Mouse (Mus musculus) intestine, postnatal 0 days (tissue): ENCODE results near the gene Zbtb34. TPM values are rescaled to one million over a fixed set of nuclear protein-coding genes. Genes with fewer than 3 reads are reported as not detected.

Experiments
- ATAC-seq: fragments of 200-750 bp; cut with Nextera tagmentation; 2 replicates; pipeline ENCODE4 v1.8.0; 2017; ENCODE audit warnings: mild to moderate bottlenecking, moderate TSS enrichment, moderate library complexity
- H3K27ac ChIP-seq: fragments of 300-500 bp; sonication (generic); 2 replicates; pipeline ENCODE4 v1.5.1; 2014; ENCODE audit warnings: mild to moderate bottlenecking, low read depth, low read length, moderate library complexity
- H3K27me3 ChIP-seq: fragments of 300-500 bp; sonication (generic); replicated peaks from 2 replicates; pipeline ENCODE4 v1.6.1; 2014; ENCODE audit warnings: low read length, mixed read lengths; ENCODE audit not compliant: control insufficient read depth, insufficient read depth
- H3K36me3 ChIP-seq: fragments of 300-500 bp; sonication (generic); 2 replicates; pipeline ENCODE4 v1.6.1; 2014; ENCODE audit warnings: mild to moderate bottlenecking, moderate library complexity; ENCODE audit not compliant: control insufficient read depth, insufficient read depth
- H3K4me1 ChIP-seq: fragments of 300-500 bp; sonication (generic); replicated peaks from 2 replicates; pipeline ENCODE4 v1.6.1; 2014; ENCODE audit warnings: antibody characterized with exemption, low read length, mixed read lengths; ENCODE audit not compliant: control insufficient read depth, insufficient read depth
- H3K4me2 ChIP-seq: fragments of 300-500 bp; sonication (generic); replicated peaks from 2 replicates; pipeline ENCODE4 v1.6.1; 2014; ENCODE audit warnings: low read depth, mild to moderate bottlenecking, moderate library complexity
- H3K4me3 ChIP-seq: fragments of 300-500 bp; sonication (generic); 2 replicates; pipeline ENCODE4 v1.5.1; 2014; ENCODE audit warnings: low read depth, low read length
- H3K9ac ChIP-seq: fragments of 300-500 bp; sonication (generic); 2 replicates; pipeline ENCODE4 v1.6.1; 2014; ENCODE audit warnings: mild to moderate bottlenecking, low read depth, low read length
- H3K9me3 ChIP-seq: fragments of 300-500 bp; sonication (generic); 2 replicates; pipeline ENCODE4 v1.6.1; 2016; ENCODE audit warnings: mixed run types; ENCODE audit not compliant: control insufficient read depth
- CTCF ChIP-seq: sonication (generic); IDR thresholded peaks from 2 replicates; pipeline ENCODE4 v1.5.1; 2016; ENCODE audit warnings: low read depth, mild to moderate bottlenecking, control low read depth, antibody characterized with exemption, moderate library complexity
- WGBS: fragments of 180-500 bp; shearing (Covaris S2); extraction: QIAGEN DNeasy Blood & Tissue Kit; methylation state at CpG from one replicate; pipeline ENCODE4 v1.1.7; 2014; 5-methylcytosine and 5-hydroxymethylcytosine counted together
- polyA plus RNA-seq: library from polyadenylated mRNA; unstranded; fragments of >200 nt; fragmentation: Nextera tagmentation; extraction: Ambion mirVana; gene quantifications from 2 replicates; pipeline ENCODE4 v1.2.1, GENCODE M21; 2015

The Zbtb34 gene
- polyA plus RNA-seq, 1 experiment from 2014 or later: 1.5 TPM

- TF ChIP-seq CTCF: no peak
- H3K27me3 ChIP-seq: no peaks in the 10 kb centered on the region
- WGBS: 88% methylated on average over 22 of the region's 22 CpGs
- H3K27ac ChIP-seq: no peak overlapping the region
- no peaks in the 10 kb centered on the region for H3K4me1 ChIP-seq
- ATAC-seq: no peak
- H3K9ac ChIP-seq: no peak overlapping the region
- peaks cover 50% of the 10 kb centered on the region for H3K36me3 ChIP-seq
- no peak overlapping the region for H3K4me3 ChIP-seq
- H3K4me2 ChIP-seq: no peak overlapping the region
- no peaks in the 10 kb centered on the region for H3K9me3 ChIP-seq
These were observed 18.2 kb upstream of the Zbtb34 start for GRCm38 (mm10) chr2:33449119-33449873.

- H3K4me3 ChIP-seq: no peak overlapping the region
- H3K4me1 ChIP-seq: no peaks in the 10 kb centered on the region
- no peaks in the 10 kb centered on the region for H3K9me3 ChIP-seq
- no peak overlapping the region; the same call in 1 of the 2 replicates for H3K27ac ChIP-seq
- TF ChIP-seq CTCF: no peak
- H3K9ac ChIP-seq: no peak overlapping the region
- peaks cover 30% of the 10 kb centered on the region for H3K36me3 ChIP-seq
- no peak overlapping the region for H3K4me2 ChIP-seq
- H3K27me3 ChIP-seq: no peaks in the 10 kb centered on the region
- ATAC-seq: 0 out of 2 replicates have a peak, but pooled peaks have one; percentile 26
- WGBS: 45% methylated on average over 1 of the region's 1 CpGs
These were observed 15.7 kb upstream of the Zbtb34 start for GRCm38 (mm10) chr2:33446796-33447195.

- no peak for ATAC-seq
- no peak for TF ChIP-seq CTCF
- Histone ChIP-seq H3K4me1 (no peaks in the 10 kb centered on the region), H3K27ac (no peak overlapping the region), H3K9ac (no peak overlapping the region), H3K27me3 (no peaks in the 10 kb centered on the region), H3K9me3 (no peaks in the 10 kb centered on the region), H3K4me2 (no peak overlapping the region), H3K36me3 (peaks cover 24% of the 10 kb centered on the region), H3K4me3 (no peak overlapping the region)
- WGBS: 89% methylated on average over 5 of the region's 5 CpGs
These were observed 14.6 kb upstream of the Zbtb34 start for GRCm38 (mm10) chr2:33445741-33446140.

GRCm38 (mm10) chr2:33444862-33445261, 13.7 kb upstream of the Zbtb34 start:
- Histone ChIP-seq H3K4me1 (no peaks in the 10 kb centered on the region), H3K9me3 (no peaks in the 10 kb centered on the region), H3K9ac (no peak overlapping the region), H3K27me3 (no peaks in the 10 kb centered on the region), H3K36me3 (peaks cover 16% of the 10 kb centered on the region), H3K4me2 (no peak overlapping the region), H3K4me3 (no peak overlapping the region), H3K27ac (no peak overlapping the region)
- TF ChIP-seq CTCF: no peak
- ATAC-seq: no peak

GRCm38 (mm10) chr2:33444358-33444757, 13.2 kb upstream of the Zbtb34 start:
- Histone ChIP-seq H3K27ac (no peak overlapping the region), H3K36me3 (peaks cover 11% of the 10 kb centered on the region; the same call in 1 of the 2 replicates), H3K9me3 (no peaks in the 10 kb centered on the region), H3K27me3 (no peaks in the 10 kb centered on the region), H3K4me2 (no peak overlapping the region), H3K9ac (no peak overlapping the region), H3K4me3 (no peak overlapping the region), H3K4me1 (no peaks in the 10 kb centered on the region)
- TF ChIP-seq CTCF: peak; percentile 55
- WGBS: 50% methylated on average over 5 of the region's 5 CpGs
- no peak for ATAC-seq

- 40% methylated on average over 4 of the region's 4 CpGs for WGBS
- Histone ChIP-seq H3K27me3 (no peaks in the 10 kb centered on the region), H3K27ac (no peak overlapping the region), H3K4me3 (no peak overlapping the region), H3K9me3 (no peaks in the 10 kb centered on the region), H3K9ac (no peak overlapping the region), H3K36me3 (no peaks in the 10 kb centered on the region), H3K4me2 (no peak overlapping the region), H3K4me1 (no peaks in the 10 kb centered on the region)
- no peak for TF ChIP-seq CTCF
- no peak for ATAC-seq
These were observed 11.6 kb upstream of the Zbtb34 start for GRCm38 (mm10) chr2:33442701-33443100.
